Mouse (Mus musculus) heart, adult 18-20 months (tissue): Measurements from ENCODE around the gene Morn5. TPM values are rescaled to one million over a fixed set of nuclear protein-coding genes. Genes with fewer than 3 reads are reported as not detected.

Experiments used
- DNase-seq, 2 experiments: peaks; one replicate each; pipeline ENCODE4 v3.0.0; 2021 to 2022; ENCODE audit warnings: mixed read lengths in 1 of 2
- long read RNA-seq, 2 experiments: library from polyadenylated mRNA; stranded (forward); transcript quantifications; one replicate each; pipeline ENCODE4 v2.0.0; 2021
- total RNA-seq, 2 experiments: library from RNA; stranded (reverse); gene quantifications; 2 replicates each; pipeline ENCODE4 v1.2.3; 2021

The Morn5 gene
- total RNA-seq, result not detected
- long read RNA-seq, experiment 1, result 0 reads
- long read RNA-seq, experiment 2, result 0 reads

- peak; percentile 98 to 99 for DNase-seq
These were observed at the start of gene Morn5, which contains the start of gene Ndufa8 for GRCm38 (mm10) chr2:36048748-36049566. Gene Morn5 (plus strand): TSS chr2:36049458. Gene Ndufa8 (minus strand): TSS chr2:36049406.

- DNase-seq, result no peak
These were observed 48.9 kb upstream of the Morn5 start for GRCm38 (mm10) chr2:36000390-36000789.

- no peak for DNase-seq
These were observed 47.1 kb upstream of the Morn5 start for GRCm38 (mm10) chr2:36002188-36002587.

- peak; percentile 39 to 75 for DNase-seq
These were observed 41.2 kb upstream of the Morn5 start for GRCm38 (mm10) chr2:36008071-36008470.

GRCm38 (mm10) chr2:36009386-36009785 lies 39.9 kb upstream of the Morn5 start:
- DNase-seq, result peak; percentile 72 to 84

- DNase-seq, result no peak
These were observed 38.7 kb upstream of the Morn5 start for GRCm38 (mm10) chr2:36010579-36010978.

GRCm38 (mm10) chr2:36011331-36011825 lies 37.9 kb upstream of the Morn5 start:
- no peak for DNase-seq

GRCm38 (mm10) chr2:36013010-36013409 lies 36.2 kb upstream of the Morn5 start:
- DNase-seq, result peak in 1 of 2 experiments; percentile 79

GRCm38 (mm10) chr2:36021385-36022159 lies 27.7 kb upstream of the Morn5 start:
- peak; percentile 63 to 84 for DNase-seq

- peak; percentile 58 to 86 for DNase-seq
These were observed 26.0 kb upstream of the Morn5 start for GRCm38 (mm10) chr2:36023291-36023690.

- DNase-seq, result no peak
These were observed 16.4 kb upstream of the Morn5 start for GRCm38 (mm10) chr2:36032884-36033283.

- DNase-seq, result peak; percentile 19 to 37
These were observed 15.3 kb upstream of the Morn5 start for GRCm38 (mm10) chr2:36033966-36034365.

GRCm38 (mm10) chr2:36034898-36035297 lies 14.4 kb upstream of the Morn5 start:
- DNase-seq, result no peak

GRCm38 (mm10) chr2:36035413-36036081 lies 13.7 kb upstream of the Morn5 start:
- DNase-seq, result peak; percentile 26 to 59

- peak in 1 of 2 experiments; percentile 9 for DNase-seq
These were observed 9.8 kb upstream of the Morn5 start for GRCm38 (mm10) chr2:36039297-36039985.

GRCm38 (mm10) chr2:36040872-36041271 lies 8.4 kb upstream of the Morn5 start:
- peak in 1 of 2 experiments; percentile 32 for DNase-seq

GRCm38 (mm10) chr2:36048164-36048563 lies 1.1 kb upstream of the Morn5 start:
- no peak for DNase-seq

GRCm38 (mm10) chr2:36049567-36049954 lies 303 bp downstream of the Morn5 start:
- DNase-seq, result no peak

GRCm38 (mm10) chr2:36053249-36053648 lies 4.0 kb downstream of the Morn5 start:
- no peak for DNase-seq

- no peak for DNase-seq
These were observed 7.0 kb downstream of the Morn5 start for GRCm38 (mm10) chr2:36056248-36056647.

GRCm38 (mm10) chr2:36061409-36061808 lies 12.2 kb downstream of the Morn5 start:
- DNase-seq, result no peak

- DNase-seq, result no peak
These were observed 17.9 kb downstream of the Morn5 start for GRCm38 (mm10) chr2:36067132-36067531.
